Mouse (Mus musculus) pancreas, adult 10 weeks (tissue): ENCODE measurements around the gene Gm8257. TPM values are rescaled to one million over a fixed set of nuclear protein-coding genes. Genes with fewer than 3 reads are reported as not detected.

Experiments
- polyA plus RNA-seq: library from polyadenylated mRNA; stranded (reverse); fragments of 350-450 nt; fragmentation: Illumina TruSeq; extraction: RNeasy Lipid Tissue Mini Kit (QIAGEN cat#74804); gene quantifications from one replicate; pipeline ENCODE4 v1.2.3, GENCODE M21; 2015; ENCODE audit warnings: low read depth, low replicate concordance; ENCODE audit not compliant: insufficient read depth

The Gm8257 gene
- not detected for polyA plus RNA-seq

GRCm38 (mm10) chr14:44706356-44706755, at the start of gene Gm8257:
Gm8257 (minus strand) TSS chr14:44706456.

GRCm38 (mm10) chr14:44750240-44750639, 44.0 kb upstream of the Gm8257 start, which contains the start of gene Gm8267:
Gm8267 (minus strand) TSS chr14:44750340.

GRCm38 (mm10) chr14:44627737-44628136, 78.5 kb downstream of the Gm8257 start, which contains the start of gene Gm5624:
Gm5624 (minus strand) TSS chr14:44627938.

Other genes with a start within 250 kb of the Gm8257 start
- gene BC061237, start 214.0 kb downstream of the Gm8257 start, polyA plus RNA-seq = not detected
- gene Gm17093, start 188.2 kb downstream of the Gm8257 start, polyA plus RNA-seq = not detected
- not detected for gene Gm8247, start 123.3 kb downstream of the Gm8257 start, polyA plus RNA-seq
- gene Gm5624, start 78.5 kb downstream of the Gm8257 start, polyA plus RNA-seq = not detected
- gene Gm8267, start 43.9 kb upstream of the Gm8257 start, polyA plus RNA-seq = not detected
- gene Ptgdr, start 152.9 kb upstream of the Gm8257 start, polyA plus RNA-seq = not detected